8 mouse cellular contexts compared by ENCODE assay signal in genomic region chr11:108025726-108026425, GRCm38 (mm10).
DNase-seq lines count a peak whose midpoint lies in the region; ATAC-seq and TF ChIP-seq lines count a peak whose summit lies in the region.
"Had no signal": no experiment of that assay in that cellular context is flagged by ENCODE, and none has a peak within 500 bp of the region (broad histone marks: within the 10 kb centered on the region; RNA-seq: fewer than 3 reads in every experiment).

No protein-coding gene starts in this region.

- dilution Hi-C loops in CH12.LX (cut with MboI; ENCODE audit: extremely low pct_ligation_motif_present, extremely low pct_unique_long_range_greater_than_20kb, low sequenced_read_pairs) = no loop called here

- H3K4me1 ChIP-seq in CH12.LX (ENCODE audit: control insufficient read depth in 1 of 2, insufficient read depth in 2 of 2) (peaks cover 0 to 16% of the 10 kb centered on the region in 2 experiments; a peak in 2 of 4 replicates), ES-E14 (ENCODE audit: control insufficient read depth in 2 of 2, insufficient read depth in 2 of 2, low read length in 2 of 2, poor library complexity in 1 of 2) (no peaks in the 10 kb centered on the region)
- H3K4me1 ChIP-seq in heart, postnatal 0 days (ENCODE audit: control insufficient read depth, insufficient read depth) = no peaks in the 10 kb centered on the region
- no peaks in the 10 kb centered on the region for H3K4me1 ChIP-seq in midbrain, embryonic 14.5 days (ENCODE audit: control insufficient read depth, insufficient read depth, low read length)

- TF ChIP-seq POLR2A in CH12.LX (IDR thresholded peaks at IDR 0.05; ENCODE audit: low read depth, low read length) = no peak

- in situ Hi-C loops in CH12.LX (cut with MboI; ENCODE audit: low pct_ligation_motif_present, low pct_unique_long_range_greater_than_20kb, low sequenced_read_pairs) = no loop called here
- in situ Hi-C loops in ES-E14 (cut with MboI; ENCODE audit: low sequenced_read_pairs in 2 of 2, unreplicated experiment in 2 of 2) = loop anchor here in 1 of 2 experiments (25.0 kb wide), 1 partner anchor 361 kb away; no protein-coding TSS in a partner anchor

- H3K9me3 ChIP-seq in CH12.LX (replicated peaks; ENCODE audit: low read length) (no peaks in the 10 kb centered on the region), ES-E14 (ENCODE audit: control insufficient read depth, insufficient read depth, low read depth, low read length) (no peaks in the 10 kb centered on the region)
- no peaks in the 10 kb centered on the region for H3K9me3 ChIP-seq in heart, postnatal 0 days (replicated peaks; ENCODE audit: control insufficient read depth, low read length)
- H3K9me3 ChIP-seq in midbrain, embryonic 14.5 days (ENCODE audit: control insufficient read depth, low read length) = no peaks in the 10 kb centered on the region
- H3K9me3 ChIP-seq: megakaryocyte, embryonic 14.5 days had no signal

- TF ChIP-seq RAD21 in CH12.LX (IDR thresholded peaks at IDR 0.05; ENCODE audit: low read depth, low read length) = peak; percentile 76

- peak in 1 of 2 experiments; percentile 72; a peak in 2 of 4 replicates for TF ChIP-seq CTCF in CH12.LX (conservative IDR thresholded peaks at IDR 0.05 in 1 of 2, IDR thresholded peaks at IDR 0.05 in 1 of 2; ENCODE audit: low read depth in 2 of 2, low read length in 2 of 2)
- TF ChIP-seq CTCF in heart, postnatal 0 days (IDR thresholded peaks at IDR 0.05; ENCODE audit: low read depth) = peak; percentile 74

- WGBS in heart, postnatal 0 days = 56% methylated on average over 7 of the region's 7 CpGs
- 60% methylated on average over 7 of the region's 7 CpGs for WGBS in midbrain, embryonic 14.5 days

- ATAC-seq in heart, postnatal 0 days (ENCODE audit: insufficient read depth, low read depth) = no peak
- no peak for ATAC-seq in midbrain, embryonic 14.5 days (ENCODE audit: low FRiP score, low TSS enrichment)

- H3K79me2 ChIP-seq in CH12.LX (replicated peaks; ENCODE audit: control insufficient read depth, extremely low read depth, insufficient read depth, poor library complexity, severe bottlenecking) = no peaks in the 10 kb centered on the region

- no peak overlapping the region for H3K9ac ChIP-seq in CH12.LX (ENCODE audit: insufficient read depth, low read depth)
- no peak overlapping the region for H3K9ac ChIP-seq in ES-E14 (ENCODE audit: insufficient read depth, low read depth, low read length, poor library complexity, severe bottlenecking)
- H3K9ac ChIP-seq in heart, postnatal 0 days (replicated peaks; ENCODE audit: low read depth, low read length) = no peak overlapping the region
- H3K9ac ChIP-seq in midbrain, embryonic 14.5 days (replicated peaks; ENCODE audit: low read length) = no peak overlapping the region

- no peak overlapping the region for H3K4me3 ChIP-seq in CH12.LX (replicated peaks in 1 of 3; ENCODE audit: low read depth in 2 of 3, low read length in 2 of 3, poor library complexity in 1 of 3)
- no peak overlapping the region for H3K4me3 ChIP-seq in ES-E14 (ENCODE audit: insufficient read depth in 1 of 2, low read depth in 1 of 2, low read length in 2 of 2, poor library complexity in 1 of 2, severe bottlenecking in 1 of 2)
- H3K4me3 ChIP-seq in heart, postnatal 0 days (ENCODE audit: low read depth, low read length) = no peak overlapping the region
- H3K4me3 ChIP-seq in midbrain, embryonic 14.5 days (replicated peaks; ENCODE audit: low read depth, low read length) = no peak overlapping the region
- H3K4me3 ChIP-seq: megakaryocyte, embryonic 14.5 days had no signal

- TF ChIP-seq EP300 in CH12.LX (IDR thresholded peaks at IDR 0.05; ENCODE audit: low read length) = no peak
- TF ChIP-seq EP300 in heart, postnatal 0 days (IDR thresholded peaks at IDR 0.05; ENCODE audit: low read depth) = no peak

- DNase-seq in CH12.LX (ENCODE audit: extremely low read depth) (no peak), ES-E14 (ENCODE audit: low read depth, low spot score) (no peak)
- peak; percentile 83 to 90 for DNase-seq in cerebellum, postnatal 10 days
- DNase-seq in heart, postnatal 0 days (ENCODE audit: low spot score) = peak; percentile 47
- DNase-seq in layer of hippocampus, postnatal 10 days (ENCODE audit: low spot score in 2 of 2) = peak; percentile 63 to 64
- DNase-seq in midbrain, embryonic 14.5 days = peak; percentile 80
- DNase-seq in urinary bladder, postnatal 36 days (ENCODE audit: low spot score in 2 of 2) = peak; percentile 62 to 67

- H3K27ac ChIP-seq in CH12.LX (ENCODE audit: insufficient read depth, low read depth) (no peak overlapping the region), ES-E14 (ENCODE audit: insufficient read depth, low read depth, low read length, poor library complexity, severe bottlenecking) (no peak overlapping the region)
- H3K27ac ChIP-seq in heart, postnatal 0 days (ENCODE audit: low read depth) = no peak overlapping the region
- no peak overlapping the region for H3K27ac ChIP-seq in midbrain, embryonic 14.5 days (replicated peaks; ENCODE audit: low read depth, low read length)

- no peaks in the 10 kb centered on the region for H3K27me3 ChIP-seq in CH12.LX (replicated peaks)
- no peaks in the 10 kb centered on the region for H3K27me3 ChIP-seq in heart, postnatal 0 days (ENCODE audit: control insufficient read depth, insufficient read depth, low read length)
- no peaks in the 10 kb centered on the region for H3K27me3 ChIP-seq in midbrain, embryonic 14.5 days (ENCODE audit: control insufficient read depth, insufficient read depth, low read length)
- H3K27me3 ChIP-seq: megakaryocyte, embryonic 14.5 days had no signal

- peaks cover 2 to 72% of the 10 kb centered on the region in 2 experiments for H3K36me3 ChIP-seq in CH12.LX (replicated peaks in 1 of 2; ENCODE audit: control insufficient read depth in 1 of 2, insufficient read depth in 1 of 2, low read length in 1 of 2)
- H3K36me3 ChIP-seq in ES-E14 (ENCODE audit: control insufficient read depth, insufficient read depth, low read length, poor library complexity, severe bottlenecking) = no peaks in the 10 kb centered on the region
- no peaks in the 10 kb centered on the region for H3K36me3 ChIP-seq in heart, postnatal 0 days (replicated peaks; ENCODE audit: control insufficient read depth, insufficient read depth, low read length)
- no peaks in the 10 kb centered on the region for H3K36me3 ChIP-seq in midbrain, embryonic 14.5 days (ENCODE audit: control insufficient read depth, insufficient read depth, low read length)

- no peak overlapping the region for H3K4me2 ChIP-seq in CH12.LX (ENCODE audit: insufficient read depth, low read depth, poor library complexity, severe bottlenecking)
- no peak overlapping the region for H3K4me2 ChIP-seq in heart, postnatal 0 days (ENCODE audit: low read depth, low read length)
- no peak overlapping the region for H3K4me2 ChIP-seq in midbrain, embryonic 14.5 days (ENCODE audit: low read length)

TF ChIP-seq in CH12.LX, 34 proteins besides CTCF, POLR2A, EP300 and RAD21:
- TF ChIP-seq SMC3 (IDR thresholded peaks at IDR 0.05; ENCODE audit: low read depth, low read length) (peak; percentile 60), PAX5 (IDR thresholded peaks at IDR 0.05; ENCODE audit: low read length) (no peak), UBTF (IDR thresholded peaks at IDR 0.05; ENCODE audit: low read depth, low read length) (no peak)

TF ChIP-seq in ES-E14, 5 proteins besides CTCF, POLR2A, EP300 and RAD21:
- TF ChIP-seq ZNF384 (IDR thresholded peaks at IDR 0.05; ENCODE audit: low read depth, low read length) (no peak), HCFC1 (IDR thresholded peaks at IDR 0.05; ENCODE audit: borderline replicate concordance, insufficient read depth, low read length) (no peak), ZC3H11A (IDR thresholded peaks at IDR 0.05; ENCODE audit: borderline replicate concordance, low read depth, low read length) (peak; percentile 35; the same call in 1 of the 2 replicates)
TF ChIP-seq in ES-E14: peak in this region for 1.

Comparison
In these comparisons a context has a peak if more than half of its experiments do, and no peak if none do; other contexts are left out.
1. DNase-seq: peak in cerebellum, postnatal 10 days (2 of 2), heart, postnatal 0 days (single experiment), layer of hippocampus, postnatal 10 days (2 of 2), midbrain, embryonic 14.5 days (single experiment) and urinary bladder, postnatal 36 days (2 of 2); none in CH12.LX (single experiment) and ES-E14 (single experiment).